Mouse (Mus musculus): ENCODE measurements around the gene Pla2g12a.

GRCm38 (mm10) chr3:129939058-129939457, 60.7 kb downstream of the Pla2g12a start:
- TF ChIP-seq EP300 (optimal IDR thresholded peaks at IDR 0.05): no peak
- no peak for TF ChIP-seq CTCF (IDR thresholded peaks at IDR 0.05; ENCODE audit: low read depth)

All from stomach, postnatal 0 days (tissue).